Mouse (Mus musculus) hindbrain, embryonic 11.5 days (tissue): ENCODE results near the gene Icos. TPM values are rescaled to one million over a fixed set of nuclear protein-coding genes. Genes with fewer than 3 reads are reported as not detected.
A peak's percentile ranks its signal among the peaks of the same experiment; 100 is the strongest.

ENCODE experiments used
- ATAC-seq: fragments of 200-750 bp; cut with Nextera tagmentation; 2 replicates; pipeline ENCODE4 v1.8.0; 2017; ENCODE audit warnings: mild to moderate bottlenecking, moderate TSS enrichment, moderate library complexity; ENCODE audit not compliant: low FRiP score
- DNase-seq: peaks from one replicate; pipeline ENCODE4 v3.0.0-alpha.2; 2015; ENCODE audit warnings: low spot score
- H3K27ac ChIP-seq: fragments of 300-500 bp; sonication (generic); 2 replicates; pipeline ENCODE4 v1.5.1; 2014; ENCODE audit warnings: mild to moderate bottlenecking, low read depth, low read length
- H3K27me3 ChIP-seq: fragments of 300-500 bp; sonication (generic); 2 replicates; pipeline ENCODE4 v1.6.1; 2014; ENCODE audit warnings: mild to moderate bottlenecking, low read length, moderate library complexity, mixed read lengths; ENCODE audit not compliant: control insufficient read depth, insufficient read depth
- H3K36me3 ChIP-seq: fragments of 300-500 bp; sonication (generic); 2 replicates; pipeline ENCODE4 v1.6.1; 2014; ENCODE audit warnings: mild to moderate bottlenecking, low read length, moderate library complexity, mixed read lengths; ENCODE audit not compliant: control insufficient read depth, insufficient read depth
- H3K4me1 ChIP-seq: fragments of 300-500 bp; sonication (generic); replicated peaks from 2 replicates; pipeline ENCODE4 v1.6.1; 2014; ENCODE audit warnings: low read length, mixed read lengths; ENCODE audit not compliant: control insufficient read depth, insufficient read depth
- H3K4me2 ChIP-seq: fragments of 300-500 bp; sonication (generic); replicated peaks from 2 replicates; pipeline ENCODE4 v1.6.1; 2014; ENCODE audit warnings: mild to moderate bottlenecking, low read depth, low read length
- H3K4me3 ChIP-seq: fragments of 300-500 bp; sonication (generic); 2 replicates; pipeline ENCODE4 v1.5.1; 2014; ENCODE audit warnings: low read depth, low read length
- H3K9ac ChIP-seq: fragments of 300-500 bp; sonication (generic); 2 replicates; pipeline ENCODE4 v1.6.1; 2014; ENCODE audit warnings: low read depth, low read length
- H3K9me3 ChIP-seq: fragments of 300-500 bp; sonication (generic); 2 replicates; pipeline ENCODE4 v1.6.1; 2016; ENCODE audit warnings: low read length; ENCODE audit not compliant: control insufficient read depth
- WGBS: fragments of 180-500 bp; shearing (Covaris S2); extraction: QIAGEN DNeasy Blood & Tissue Kit; methylation state at CpG from one replicate; pipeline ENCODE4 v1.1.7; 2014; 5-methylcytosine and 5-hydroxymethylcytosine counted together
- polyA plus RNA-seq: library from polyadenylated mRNA; unstranded; fragments of >200 nt; fragmentation: Nextera tagmentation; extraction: Ambion mirVana; gene quantifications from 2 replicates; pipeline ENCODE4 v1.2.1, GENCODE M21; 2014

Icos gene
- polyA plus RNA-seq, 1 experiment from 2014 or later, result 0.08 TPM

DNA sequence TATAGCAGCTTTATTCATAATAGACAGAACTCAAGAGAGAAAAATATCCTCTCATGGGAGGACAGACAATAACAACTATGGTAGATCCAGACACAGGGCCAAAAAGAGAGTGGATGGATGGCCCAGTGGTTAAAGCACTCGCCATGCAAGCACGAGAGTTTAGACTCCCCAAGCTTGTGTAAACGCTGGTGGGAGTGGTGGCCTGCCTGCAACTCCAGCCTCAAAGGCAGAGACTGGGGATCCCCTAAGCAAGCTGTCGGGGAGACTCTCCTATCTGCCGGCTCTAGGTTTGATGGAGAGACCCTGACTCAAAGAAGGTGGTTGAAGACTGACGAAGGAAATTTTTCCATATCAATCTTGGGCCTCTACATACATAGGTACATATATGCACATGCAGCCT, 21.5 kb upstream of the Icos start:
- no peaks in the 10 kb centered on the region for H3K4me1 ChIP-seq
- no peak for DNase-seq
- WGBS, result 91% methylated on average over 6 of the region's 6 CpGs

DNA sequence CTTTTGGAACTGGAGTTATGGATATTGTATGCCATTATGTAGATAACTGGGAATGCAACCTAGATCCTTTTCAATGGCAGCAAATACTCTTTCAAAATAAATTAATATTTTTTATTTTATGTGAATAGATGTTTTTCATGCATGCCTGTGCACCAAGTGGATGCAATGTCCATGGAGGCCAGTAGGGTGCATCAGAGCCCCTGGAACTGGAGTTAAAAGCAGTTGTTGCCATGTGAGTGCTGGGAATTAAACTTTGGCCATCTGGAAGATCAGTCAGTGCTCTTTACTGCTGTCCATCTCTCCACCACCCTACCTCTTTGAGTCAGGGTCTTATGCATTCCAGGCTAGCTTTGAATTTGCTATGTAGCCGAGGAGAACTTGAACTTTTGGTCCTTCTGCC, 19.4 kb upstream of the Icos start:
- DNase-seq (no peak), ATAC-seq (no peak)
- no peak overlapping the region for H3K4me2 ChIP-seq
- H3K27me3 ChIP-seq, result no peaks in the 10 kb centered on the region
- H3K27ac ChIP-seq, result no peak overlapping the region
- no peak overlapping the region for H3K9ac ChIP-seq
- 77% methylated on average over 1 of the region's 1 CpGs for WGBS
- H3K36me3 ChIP-seq, result no peaks in the 10 kb centered on the region
- no peak overlapping the region for H3K4me3 ChIP-seq
- no peaks in the 10 kb centered on the region for H3K4me1 ChIP-seq
- H3K9me3 ChIP-seq, result no peaks in the 10 kb centered on the region

More for the DNA sequence above, 21.5 kb upstream of the Icos start:
- Histone ChIP-seq H3K4me2 (no peak overlapping the region), H3K9me3 (no peaks in the 10 kb centered on the region), H3K9ac (no peak overlapping the region), H3K4me3 (no peak overlapping the region), H3K27ac (no peak overlapping the region), H3K36me3 (no peaks in the 10 kb centered on the region), H3K27me3 (no peaks in the 10 kb centered on the region)
- no peak for ATAC-seq

DNA sequence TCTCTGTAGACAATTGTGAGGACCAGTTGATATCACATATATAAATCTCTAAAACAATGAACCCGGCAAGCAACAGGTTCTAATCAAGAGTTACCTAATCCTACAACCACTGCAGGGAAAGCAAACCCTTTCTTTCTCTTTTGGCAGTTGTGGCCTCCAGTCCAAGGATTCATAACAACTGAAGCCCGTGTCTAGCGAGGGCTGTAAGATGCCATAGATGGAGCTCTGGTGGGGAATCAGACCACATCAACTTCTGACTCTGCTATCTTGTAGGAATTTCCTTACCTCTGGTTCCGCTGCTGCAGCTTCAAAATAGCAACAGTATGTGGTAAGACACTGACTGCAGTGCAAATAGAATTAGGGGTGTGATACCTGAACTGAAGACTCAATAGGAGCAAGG, 18.5 kb upstream of the Icos start:
- Histone ChIP-seq H3K27me3 (no peaks in the 10 kb centered on the region), H3K4me1 (no peaks in the 10 kb centered on the region), H3K27ac (no peak overlapping the region), H3K9ac (no peak overlapping the region), H3K4me2 (no peak overlapping the region), H3K36me3 (no peaks in the 10 kb centered on the region), H3K9me3 (no peaks in the 10 kb centered on the region), H3K4me3 (no peak overlapping the region)
- 92% methylated on average over 4 of the region's 4 CpGs for WGBS
- no peak for DNase-seq
- no peak for ATAC-seq

GRCm38 (mm10) chr1:60960451-60960850, 17.3 kb upstream of the Icos start:
- Histone ChIP-seq H3K9me3 (no peaks in the 10 kb centered on the region), H3K9ac (no peak overlapping the region), H3K4me1 (no peaks in the 10 kb centered on the region), H3K4me3 (no peak overlapping the region), H3K4me2 (no peak overlapping the region), H3K27me3 (no peaks in the 10 kb centered on the region), H3K36me3 (no peaks in the 10 kb centered on the region), H3K27ac (no peak overlapping the region)
- DNase-seq (no peak), ATAC-seq (no peak)
- 83% methylated on average over 11 of the region's 11 CpGs for WGBS

GRCm38 (mm10) chr1:60961080-60961479, 16.6 kb upstream of the Icos start:
- no peaks in the 10 kb centered on the region for H3K27me3 ChIP-seq
- DNase-seq, result peak; percentile 68
- no peak overlapping the region for H3K9ac ChIP-seq
- H3K4me1 ChIP-seq, result no peaks in the 10 kb centered on the region
- no peak overlapping the region for H3K4me3 ChIP-seq
- H3K27ac ChIP-seq, result no peak overlapping the region
- no peak overlapping the region for H3K4me2 ChIP-seq
- WGBS, result 26% methylated on average over 4 of the region's 4 CpGs
- no peaks in the 10 kb centered on the region for H3K36me3 ChIP-seq
- no peaks in the 10 kb centered on the region for H3K9me3 ChIP-seq
- ATAC-seq, result no peak

DNA sequence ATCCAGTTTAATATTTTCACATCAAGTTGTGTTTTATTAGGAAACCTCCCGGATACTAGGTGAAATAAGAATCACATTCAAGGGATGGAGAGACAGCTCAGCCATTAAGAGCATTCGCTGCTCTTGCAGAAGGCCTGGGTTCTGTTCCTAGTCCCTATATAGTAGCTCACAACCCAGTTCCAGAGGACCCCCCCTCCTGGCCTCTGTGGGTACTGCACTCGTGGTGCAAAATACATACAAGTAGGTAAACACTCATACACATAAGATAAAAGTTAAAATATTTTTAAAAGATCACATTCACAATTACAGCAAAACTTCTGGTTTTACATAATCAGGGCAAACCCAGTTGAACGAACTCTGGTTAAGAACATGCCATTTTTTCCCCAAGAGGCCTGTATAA, 15.6 kb upstream of the Icos start:
- Histone ChIP-seq H3K27ac (no peak overlapping the region), H3K36me3 (no peaks in the 10 kb centered on the region), H3K4me2 (no peak overlapping the region), H3K4me1 (no peaks in the 10 kb centered on the region), H3K27me3 (no peaks in the 10 kb centered on the region), H3K4me3 (no peak overlapping the region), H3K9ac (no peak overlapping the region), H3K9me3 (no peaks in the 10 kb centered on the region)
- DNase-seq (no peak), ATAC-seq (no peak)
- WGBS, result 95% methylated on average over 4 of the region's 4 CpGs

DNA sequence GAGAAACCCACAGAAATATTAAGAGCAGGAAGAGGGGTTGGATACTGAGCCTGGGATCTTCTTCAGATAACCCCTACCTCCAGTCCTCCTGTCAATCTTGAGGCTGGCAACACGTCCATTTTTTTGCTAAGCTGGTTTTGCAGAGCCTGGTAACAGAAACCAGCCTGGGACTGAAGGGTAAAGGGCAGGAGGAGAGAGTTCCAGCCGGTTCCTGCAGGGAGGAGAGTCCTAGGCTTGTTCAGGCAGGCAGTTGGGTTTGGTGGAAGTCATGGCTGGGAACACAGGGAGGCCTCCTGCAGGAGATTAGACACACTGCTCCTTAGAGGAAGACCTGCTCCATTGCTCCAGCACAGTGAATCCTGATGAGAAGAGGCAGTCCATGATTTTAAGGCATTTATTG, 10.2 kb upstream of the Icos start:
- no peak overlapping the region for H3K9ac ChIP-seq
- H3K4me2 ChIP-seq, result no peak overlapping the region
- no peaks in the 10 kb centered on the region for H3K36me3 ChIP-seq
- no peaks in the 10 kb centered on the region for H3K9me3 ChIP-seq
- 30% methylated on average over 2 of the region's 2 CpGs for WGBS
- no peak for DNase-seq
- H3K4me1 ChIP-seq, result no peaks in the 10 kb centered on the region
- no peak for ATAC-seq
- H3K27ac ChIP-seq, result no peak overlapping the region
- no peak overlapping the region for H3K4me3 ChIP-seq
- no peaks in the 10 kb centered on the region for H3K27me3 ChIP-seq

DNA sequence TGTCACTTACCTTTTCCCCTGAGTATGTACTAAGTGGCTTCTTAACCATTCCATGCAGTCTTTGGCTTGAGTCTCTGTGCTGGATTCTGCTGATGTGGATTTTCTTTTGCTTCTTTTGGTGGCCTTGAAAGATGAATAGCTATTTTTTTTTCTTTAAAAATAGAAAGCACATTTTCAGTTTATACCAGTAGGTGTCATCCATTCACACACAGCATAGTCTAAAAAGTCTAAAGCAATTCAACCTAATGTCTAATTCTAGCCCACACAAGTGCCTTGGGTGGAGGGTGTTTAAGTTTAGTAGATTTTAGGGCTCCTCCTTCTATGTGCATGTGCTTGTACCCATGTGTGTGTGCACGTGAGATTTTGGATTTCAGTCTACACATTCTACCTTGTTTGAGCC, 6.9 kb upstream of the Icos start:
- no peaks in the 10 kb centered on the region for H3K36me3 ChIP-seq
- H3K9ac ChIP-seq, result no peak overlapping the region
- WGBS, result 91% methylated on average over 1 of the region's 1 CpGs
- no peak overlapping the region for H3K27ac ChIP-seq
- H3K27me3 ChIP-seq, result no peaks in the 10 kb centered on the region
- DNase-seq, result no peak
- H3K4me1 ChIP-seq, result no peaks in the 10 kb centered on the region
- no peak overlapping the region for H3K4me2 ChIP-seq
- H3K4me3 ChIP-seq, result no peak overlapping the region
- no peak for ATAC-seq
- H3K9me3 ChIP-seq, result no peaks in the 10 kb centered on the region

GRCm38 (mm10) chr1:60974221-60974620, 3.5 kb upstream of the Icos start:
- DNase-seq (no peak), ATAC-seq (no peak)
- WGBS, result 87% methylated on average over 3 of the region's 3 CpGs
- H3K4me3 ChIP-seq, result no peak overlapping the region
- no peaks in the 10 kb centered on the region for H3K4me1 ChIP-seq
- no peak overlapping the region for H3K4me2 ChIP-seq
- H3K27me3 ChIP-seq, result no peaks in the 10 kb centered on the region
- H3K9me3 ChIP-seq, result no peaks in the 10 kb centered on the region
- no peak overlapping the region for H3K27ac ChIP-seq
- H3K36me3 ChIP-seq, result no peaks in the 10 kb centered on the region
- no peak overlapping the region for H3K9ac ChIP-seq
